Mouse (Mus musculus) gastrocnemius, postnatal 36 days (tissue): Measurements from ENCODE around the gene Prl2c1. TPM values are rescaled to one million over a fixed set of nuclear protein-coding genes. Genes with fewer than 3 reads are reported as not detected.
"Not testable (repeated sequence)": the region's sequence is repeated elsewhere in the genome, so short reads cannot be mapped to it uniquely, and the experiment has no call there.

Experiments
- DNase-seq, 2 experiments: peaks; one replicate each; pipeline ENCODE4 v3.0.0; 2022
- intact Hi-C: fragments of 180-260 bp; cut with DNase I; formaldehyde crosslinking; loops from one replicate; pipeline ENCODE4 v1.15.1; 2025
- long read RNA-seq, 2 experiments: library from polyadenylated mRNA; stranded (forward); transcript quantifications; one replicate each; pipeline ENCODE4 v2.0.0; 2021
- total RNA-seq, 2 experiments: library from RNA; stranded (reverse); gene quantifications; 2 replicates each; pipeline ENCODE4 v1.2.3; 2021

The Prl2c1 gene
- total RNA-seq, result not detected
- long read RNA-seq, experiment 1, result 0 reads
- long read RNA-seq, experiment 2, result 0 reads

DNA sequence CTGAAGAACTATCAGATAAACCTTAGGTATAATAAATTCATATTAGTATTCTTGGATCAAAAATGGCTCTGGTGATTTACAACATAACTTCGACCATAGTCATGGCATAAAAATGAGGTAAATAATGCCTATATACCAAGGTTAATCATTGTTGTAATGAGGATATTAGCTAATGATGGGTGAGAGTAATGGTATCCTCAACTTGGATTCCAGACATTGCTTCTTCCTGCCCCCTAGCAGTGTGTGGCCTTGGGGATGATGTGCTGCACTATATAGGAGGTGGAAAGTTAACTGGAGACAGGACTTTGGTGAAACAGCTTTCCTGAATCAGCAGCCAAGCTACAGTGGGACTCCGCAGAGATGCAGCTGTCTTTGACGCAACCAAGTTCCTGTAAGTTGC is at the start of gene Prl2c1:
Prl2c1 (plus strand) TSS at position 301 of the 400 bp plus-strand sequence.
- intact Hi-C loops, result no loop called here
- DNase-seq, result no peak

DNA sequence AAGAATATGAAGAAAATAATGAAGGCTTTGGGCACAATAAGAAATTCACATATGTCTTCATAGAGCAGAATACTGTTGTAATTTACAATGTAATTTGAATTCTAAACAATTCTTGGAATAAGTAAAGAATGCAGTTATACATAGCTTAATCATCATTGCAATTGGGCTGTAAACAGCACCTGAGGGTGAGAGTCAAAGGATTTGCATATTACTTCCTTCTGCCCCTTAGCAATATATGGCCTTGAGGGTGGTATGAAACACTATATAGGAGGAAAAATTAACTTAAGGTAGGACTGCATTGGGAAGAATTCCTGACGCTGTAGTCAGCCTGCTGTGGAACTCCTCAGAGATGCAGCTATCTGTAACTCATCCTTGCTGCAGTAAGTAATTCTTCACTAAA is 47.8 kb upstream of the Prl2c1 start, which contains the start of gene Prl2a1:
Prl2a1 (plus strand) TSS at position 301 of the 400 bp plus-strand sequence.
- DNase-seq, result no peak
- intact Hi-C loops, result no loop called here

DNA sequence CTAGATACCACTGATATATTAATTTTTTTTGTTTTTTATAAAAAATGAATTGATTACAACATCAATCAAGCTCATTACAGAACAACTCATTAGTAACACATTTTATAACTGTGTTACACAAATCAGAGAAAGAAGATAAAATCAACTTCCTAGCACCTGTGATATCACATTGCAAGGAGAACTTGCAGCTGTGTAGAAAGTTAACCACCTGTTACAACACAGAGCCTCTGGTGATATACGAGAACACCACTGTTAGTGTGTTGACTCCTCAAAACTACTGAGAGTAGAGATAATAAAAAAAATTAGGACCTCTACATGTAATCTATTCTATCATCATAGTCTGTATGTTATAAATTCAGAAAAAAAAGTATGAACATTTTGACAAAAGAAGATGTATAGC is 46.4 kb upstream of the Prl2c1 start:
- DNase-seq, result no peak
- intact Hi-C loops, result no loop called here

DNA sequence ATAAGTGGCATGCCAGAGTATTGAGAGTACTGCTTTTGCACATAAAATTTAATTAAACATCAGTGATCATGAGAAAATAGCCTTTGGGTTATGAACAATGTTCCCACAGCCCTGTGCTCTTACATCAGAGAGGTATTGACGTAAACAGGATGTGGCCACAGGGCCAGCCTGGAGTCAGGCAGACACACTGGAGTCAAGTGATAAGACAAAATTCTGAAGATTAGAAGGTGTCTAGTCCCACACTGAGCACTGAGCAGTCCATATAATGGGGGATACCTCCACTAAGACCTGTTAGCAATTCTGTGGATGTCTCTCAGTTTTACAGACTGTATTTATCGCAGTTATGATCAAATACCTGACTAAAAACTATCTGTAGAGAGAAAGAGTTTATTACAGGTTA is 55.1 kb downstream of the Prl2c1 start:
- intact Hi-C loops, DNase-seq: not testable (repeated sequence)

Other genes starting within 250 kb of the Prl2c1 start
- not detected for gene Prl7b1, start 238.8 kb upstream of the Prl2c1 start, total RNA-seq
- gene Prl7a1, start 206.8 kb upstream of the Prl2c1 start, total RNA-seq, result not detected
- gene Prl7a2, start 181.3 kb upstream of the Prl2c1 start, total RNA-seq, result not detected
- not detected for gene Prl7d1, start 132.6 kb upstream of the Prl2c1 start, total RNA-seq
- gene Prl7c1, start 68.5 kb upstream of the Prl2c1 start, total RNA-seq, result not detected
- not detected for gene Prl2a1, start 47.7 kb upstream of the Prl2c1 start, total RNA-seq
- not detected for gene Prl4a1, start 166.9 kb downstream of the Prl2c1 start, total RNA-seq